Mouse (Mus musculus) liver, postnatal 0 days (tissue): ENCODE results near the gene Bap1. TPM values are rescaled to one million over a fixed set of nuclear protein-coding genes. Genes with fewer than 3 reads are reported as not detected.

ENCODE experiments used
- ATAC-seq: fragments of 200-750 bp; cut with Nextera tagmentation; 2 replicates; pipeline ENCODE4 v1.8.0; 2017; ENCODE audit warnings: mild to moderate bottlenecking, moderate library complexity
- DNase-seq: peaks from one replicate; pipeline ENCODE4 v3.0.0-alpha.2; 2016
- H3K27ac ChIP-seq: fragments of 300-500 bp; sonication (generic); 2 replicates; pipeline ENCODE4 v1.5.1; 2014; ENCODE audit warnings: antibody characterized with exemption, moderate library complexity, mild to moderate bottlenecking, low read depth
- H3K27me3 ChIP-seq: fragments of 300-500 bp; sonication (generic); 2 replicates; pipeline ENCODE4 v1.6.1; 2014; ENCODE audit warnings: low read length, control low read depth, mixed read lengths; ENCODE audit not compliant: insufficient read depth
- H3K36me3 ChIP-seq: fragments of 300-500 bp; sonication (generic); replicated peaks from 2 replicates; pipeline ENCODE4 v1.6.1; 2014; ENCODE audit warnings: mild to moderate bottlenecking, control low read depth, low read length, moderate library complexity, mixed read lengths; ENCODE audit not compliant: insufficient read depth
- H3K4me1 ChIP-seq: fragments of 300-500 bp; sonication (generic); 2 replicates; pipeline ENCODE4 v1.6.1; 2014; ENCODE audit warnings: antibody characterized with exemption, mild to moderate bottlenecking, control low read depth; ENCODE audit not compliant: insufficient read depth
- H3K4me2 ChIP-seq: fragments of 300-500 bp; sonication (generic); 2 replicates; pipeline ENCODE4 v1.6.1; 2014; ENCODE audit warnings: low read depth, mild to moderate bottlenecking, low read length, moderate library complexity, mixed read lengths
- H3K4me3 ChIP-seq: fragments of 300-500 bp; sonication (generic); 2 replicates; pipeline ENCODE4 v1.5.1; 2014; ENCODE audit warnings: low read depth, low read length
- H3K9ac ChIP-seq: fragments of 300-500 bp; sonication (generic); replicated peaks from 2 replicates; pipeline ENCODE4 v1.6.1; 2014; ENCODE audit warnings: mild to moderate bottlenecking, moderate library complexity
- H3K9me3 ChIP-seq: fragments of 300-500 bp; sonication (generic); 2 replicates; pipeline ENCODE4 v1.6.1; 2016; ENCODE audit warnings: mild to moderate bottlenecking, control low read depth, low read length, mixed read lengths
- CTCF ChIP-seq: sonication (generic); IDR thresholded peaks from 2 replicates; pipeline ENCODE4 v1.5.1; 2016; ENCODE audit warnings: antibody characterized with exemption, low read depth
- EP300 ChIP-seq: IDR thresholded peaks from 2 replicates; pipeline ENCODE4 v1.6.1; 2016; ENCODE audit warnings: antibody characterized with exemption, low read depth, mild to moderate bottlenecking
- WGBS: fragments of 180-500 bp; shearing (Covaris S2); extraction: QIAGEN DNeasy Blood & Tissue Kit; methylation state at CpG from one replicate; pipeline ENCODE4 v1.1.7; 2014; ENCODE audit not compliant: insufficient replicate concordance; 5-methylcytosine and 5-hydroxymethylcytosine counted together
- polyA plus RNA-seq: library from polyadenylated mRNA; unstranded; fragments of >200 nt; fragmentation: Nextera tagmentation; extraction: Ambion mirVana; gene quantifications from 2 replicates; pipeline ENCODE4 v1.2.1, GENCODE M21; 2015

Gene Bap1
- polyA plus RNA-seq, 1 experiment from 2014 or later, result 19.8 TPM

DNA sequence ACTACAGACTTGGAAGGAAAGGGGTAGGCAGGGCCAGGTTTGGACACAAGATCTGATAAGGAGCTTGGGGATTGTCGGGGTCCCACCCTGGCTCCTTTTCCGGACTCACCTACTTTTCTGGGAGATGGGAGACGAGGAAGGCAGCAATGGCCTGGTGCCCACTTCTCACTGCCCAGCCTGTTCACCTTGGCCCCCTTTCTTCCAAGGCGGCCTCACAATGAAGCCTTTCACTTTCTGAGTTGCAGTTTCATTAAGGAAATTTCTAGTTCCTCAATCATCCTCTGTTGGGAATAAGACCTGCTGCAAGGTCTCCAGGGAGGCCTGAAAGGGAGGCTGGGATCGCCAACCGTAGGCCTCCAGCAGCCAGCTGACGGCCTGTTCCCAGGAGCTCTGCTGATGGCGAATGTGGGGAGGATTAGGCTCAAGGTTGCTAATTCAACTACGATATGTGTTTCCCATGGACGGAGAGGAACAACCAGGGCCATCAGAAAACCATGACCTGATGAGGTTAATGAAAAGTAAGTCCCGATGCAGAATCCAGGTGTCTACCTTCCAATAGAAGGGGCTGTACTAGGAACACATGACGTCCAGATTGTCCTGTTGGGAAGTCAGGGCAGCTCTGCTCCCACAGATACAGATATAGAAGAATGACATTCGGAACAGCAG, 18.7 kb upstream of the Bap1 start:
- H3K9ac ChIP-seq, result no peak overlapping the region
- WGBS, result 65% methylated on average over 13 of the region's 13 CpGs
- no peak for ATAC-seq
- H3K9me3 ChIP-seq, result no peaks in the 10 kb centered on the region
- no peak overlapping the region for H3K27ac ChIP-seq
- H3K4me1 ChIP-seq, result peaks cover 27% of the 10 kb centered on the region
- H3K27me3 ChIP-seq, result no peaks in the 10 kb centered on the region
- no peak for DNase-seq
- TF ChIP-seq CTCF, result no peak
- TF ChIP-seq EP300, result no peak
- H3K36me3 ChIP-seq, result no peaks in the 10 kb centered on the region
- H3K4me2 ChIP-seq, result no peak overlapping the region
- H3K4me3 ChIP-seq, result no peak overlapping the region

DNA sequence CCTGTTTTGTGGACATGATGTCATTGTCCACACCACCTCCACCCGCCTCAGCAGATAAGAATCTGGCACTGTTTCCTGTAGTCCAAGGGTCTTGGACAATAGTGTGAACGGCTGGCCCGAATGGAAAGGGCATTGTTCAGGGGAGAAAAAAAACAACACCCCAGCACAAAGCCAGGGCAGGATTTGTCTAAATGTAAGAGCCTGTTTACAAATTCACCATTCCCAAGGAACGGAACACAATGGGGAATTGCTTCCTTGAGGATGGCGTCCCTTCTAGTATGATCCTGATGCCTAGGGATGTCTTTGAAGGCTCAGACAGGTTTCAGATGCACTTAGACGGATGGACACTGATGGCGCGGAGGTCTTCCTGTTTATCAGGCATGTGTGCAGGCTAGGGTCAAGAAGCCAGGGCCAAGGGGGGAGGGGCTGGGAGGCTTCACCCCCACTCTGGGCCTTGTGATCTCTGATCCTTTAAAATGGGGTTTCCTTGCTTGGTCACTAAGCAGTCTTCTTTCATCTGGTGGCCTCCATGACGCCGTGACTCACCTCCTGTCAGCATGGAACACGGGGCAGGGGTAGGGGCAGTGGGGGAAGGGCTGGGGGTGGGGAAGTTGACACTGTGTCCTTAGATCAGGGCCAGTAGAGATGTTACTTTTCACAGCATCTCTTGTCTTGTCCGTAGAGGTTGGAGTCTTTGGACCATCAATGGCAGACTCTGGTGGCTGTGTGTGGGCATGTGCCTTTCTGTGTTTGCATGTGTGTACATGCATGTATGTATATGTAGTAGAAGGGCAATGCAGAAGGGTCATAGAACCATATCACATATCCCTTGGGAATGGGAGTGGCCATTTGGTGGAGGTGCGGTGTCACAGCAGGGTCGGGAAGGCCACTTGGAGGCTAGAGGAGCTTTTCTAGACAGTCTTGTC, 17.9 kb upstream of the Bap1 start:
- no peaks in the 10 kb centered on the region for H3K9me3 ChIP-seq
- WGBS, result 56% methylated on average over 14 of the region's 14 CpGs
- TF ChIP-seq CTCF (no peak), EP300 (no peak)
- no peaks in the 10 kb centered on the region; the same call in 1 of the 2 replicates for H3K36me3 ChIP-seq
- H3K9ac ChIP-seq, result no peak overlapping the region
- peak; percentile 73 for ATAC-seq
- H3K4me2 ChIP-seq, result no peak overlapping the region
- H3K4me3 ChIP-seq, result no peak overlapping the region
- H3K4me1 ChIP-seq, result peaks cover 24% of the 10 kb centered on the region
- no peaks in the 10 kb centered on the region for H3K27me3 ChIP-seq
- H3K27ac ChIP-seq, result no peak overlapping the region
- no peak for DNase-seq

DNA sequence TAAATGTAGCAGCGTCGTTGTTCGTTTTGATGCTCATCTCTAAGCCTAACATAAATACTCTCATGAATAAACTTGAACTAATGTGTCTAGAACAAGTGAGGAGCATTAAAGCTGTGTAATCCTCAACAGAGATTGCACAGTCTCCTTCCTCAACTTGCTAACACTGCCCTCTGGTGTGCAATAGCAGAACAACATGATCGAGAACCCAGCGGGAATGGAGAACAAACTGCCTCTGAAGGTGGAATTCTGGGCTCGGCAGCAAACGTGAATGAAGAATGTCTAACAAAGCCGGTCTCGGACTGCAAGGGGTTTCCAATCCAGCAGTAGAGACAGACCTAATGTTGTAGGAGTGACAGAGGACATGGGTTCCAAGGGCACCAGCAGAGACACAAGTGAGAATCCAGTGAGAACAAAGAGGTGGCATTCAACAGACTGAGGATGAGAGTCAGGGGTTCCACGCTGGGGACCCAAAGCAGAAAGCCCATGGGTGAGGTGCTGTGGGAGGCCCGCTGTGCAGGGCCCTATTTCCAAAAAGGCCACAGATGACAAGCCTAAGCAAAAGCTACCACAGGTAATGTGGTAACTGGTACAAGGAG, 17.2 kb upstream of the Bap1 start:
- no peak for TF ChIP-seq EP300
- TF ChIP-seq CTCF, result peak; percentile 96
- 11% methylated on average over 11 of the region's 11 CpGs for WGBS
- Histone ChIP-seq H3K9me3 (no peaks in the 10 kb centered on the region), H3K27me3 (no peaks in the 10 kb centered on the region), H3K27ac (no peak overlapping the region), H3K4me1 (peaks cover 20% of the 10 kb centered on the region), H3K4me3 (no peak overlapping the region), H3K4me2 (no peak overlapping the region), H3K9ac (no peak overlapping the region), H3K36me3 (no peaks in the 10 kb centered on the region; the same call in 1 of the 2 replicates)
- peak; percentile 82 for DNase-seq
- ATAC-seq, result peak; percentile 61

DNA sequence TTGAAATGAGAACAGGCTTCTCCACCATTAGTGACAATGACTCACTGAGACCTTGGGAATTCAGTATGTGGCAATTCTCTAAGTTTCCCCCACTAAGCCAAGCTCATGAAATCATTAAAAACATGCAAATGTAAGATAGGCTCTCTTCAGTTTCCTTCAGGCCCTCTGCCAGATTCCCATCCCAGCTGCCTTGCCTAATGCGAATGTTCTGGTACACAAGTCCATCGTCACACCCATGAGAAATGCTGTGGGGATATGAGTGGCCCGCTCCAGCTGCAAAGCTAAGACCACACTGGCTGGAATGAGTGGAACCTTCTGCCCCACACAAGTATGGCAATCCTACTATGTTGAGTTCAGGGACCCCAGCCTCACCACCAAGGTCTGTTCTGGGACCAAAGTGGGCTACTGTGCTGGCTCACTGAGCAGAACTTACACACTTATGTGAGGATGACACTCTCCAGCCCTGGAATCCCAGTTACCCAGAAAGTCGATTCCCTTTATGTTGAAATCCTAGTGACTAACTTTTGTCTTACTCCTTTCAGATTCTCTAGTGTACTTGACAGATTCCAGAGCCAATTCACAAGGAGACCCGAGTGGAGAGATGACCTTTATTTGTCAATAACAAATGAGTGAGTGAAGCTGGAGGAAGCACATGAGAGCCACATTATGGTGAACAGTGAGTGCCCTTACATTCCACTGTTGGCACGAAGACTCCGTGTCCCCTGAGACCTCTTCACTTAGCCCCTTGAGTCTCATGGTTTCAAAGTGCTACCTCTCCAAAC, 14.0 kb upstream of the Bap1 start:
- no peaks in the 10 kb centered on the region; the same call in 1 of the 2 replicates for H3K36me3 ChIP-seq
- H3K9ac ChIP-seq, result no peak overlapping the region
- H3K9me3 ChIP-seq, result no peaks in the 10 kb centered on the region
- 81% methylated on average over 7 of the region's 7 CpGs for WGBS
- H3K27ac ChIP-seq, result no peak overlapping the region
- no peak overlapping the region for H3K4me3 ChIP-seq
- no peak for DNase-seq
- no peaks in the 10 kb centered on the region for H3K27me3 ChIP-seq
- H3K4me1 ChIP-seq, result peaks cover 15% of the 10 kb centered on the region
- no peak overlapping the region for H3K4me2 ChIP-seq
- TF ChIP-seq CTCF (no peak), EP300 (no peak)
- ATAC-seq, result no peak

DNA sequence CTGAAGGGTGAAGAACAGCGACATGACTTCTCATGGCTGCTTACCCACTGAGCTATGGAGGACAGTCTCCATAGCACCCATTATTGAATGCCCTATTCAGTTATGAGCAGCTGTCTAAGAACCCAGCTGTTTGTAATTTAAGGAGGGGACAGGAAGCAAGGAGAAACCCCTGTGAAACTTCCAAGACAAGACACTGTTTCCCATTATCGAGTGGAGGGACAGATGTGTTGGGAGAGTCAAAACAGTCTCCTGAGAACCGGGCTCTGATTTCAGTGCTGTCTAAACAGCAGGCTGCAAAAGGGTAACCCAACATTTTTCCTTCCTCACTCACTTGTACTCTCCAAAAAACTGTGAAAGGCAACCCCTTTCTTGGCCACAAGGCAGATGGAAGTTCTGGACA, 10.7 kb upstream of the Bap1 start:
- Histone ChIP-seq H3K9ac (no peak overlapping the region), H3K36me3 (no peaks in the 10 kb centered on the region; the same call in 1 of the 2 replicates), H3K27ac (no peak overlapping the region), H3K9me3 (no peaks in the 10 kb centered on the region), H3K4me1 (no peaks in the 10 kb centered on the region), H3K4me3 (no peak overlapping the region), H3K27me3 (no peaks in the 10 kb centered on the region), H3K4me2 (no peak overlapping the region)
- DNase-seq (no peak), ATAC-seq (no peak)
- TF ChIP-seq CTCF, result no peak
- 76% methylated on average over 3 of the region's 3 CpGs for WGBS
